Mouse (Mus musculus): Measurements from ENCODE around the gene Yjefn3.

The Yjefn3 gene

GRCm38 (mm10) chr8:69881261-69881865 lies 21.1 kb downstream of the Yjefn3 start:
- DNase-seq (ENCODE audit: inconsistent age in 2 of 2, low spot score in 1 of 2), result no peak

- no peak for DNase-seq (ENCODE audit: inconsistent age in 2 of 2, low spot score in 1 of 2)
Observed at GRCm38 (mm10) chr8:69880841-69881240, 21.7 kb downstream of the Yjefn3 start.

- DNase-seq (ENCODE audit: inconsistent age in 2 of 2, low spot score in 1 of 2), result no peak
Observed at GRCm38 (mm10) chr8:69879678-69880077, 22.8 kb downstream of the Yjefn3 start.

- no peak for DNase-seq (ENCODE audit: inconsistent age in 2 of 2, low spot score in 1 of 2)
Observed at GRCm38 (mm10) chr8:69877992-69878391, 24.5 kb downstream of the Yjefn3 start.

GRCm38 (mm10) chr8:69877396-69877795 lies 25.1 kb downstream of the Yjefn3 start:
- no peak for DNase-seq (ENCODE audit: inconsistent age in 2 of 2, low spot score in 1 of 2)

- no peak for DNase-seq (ENCODE audit: inconsistent age in 2 of 2, low spot score in 1 of 2)
Observed at GRCm38 (mm10) chr8:69876967-69877366, 25.5 kb downstream of the Yjefn3 start.

GRCm38 (mm10) chr8:69876097-69876496 lies 26.4 kb downstream of the Yjefn3 start:
- DNase-seq (ENCODE audit: inconsistent age in 2 of 2, low spot score in 1 of 2), result no peak

GRCm38 (mm10) chr8:69874654-69875053 lies 27.9 kb downstream of the Yjefn3 start:
- DNase-seq (ENCODE audit: inconsistent age in 2 of 2, low spot score in 1 of 2), result no peak

- DNase-seq (ENCODE audit: inconsistent age in 2 of 2, low spot score in 1 of 2), result peak; percentile 48 to 90
Observed at GRCm38 (mm10) chr8:69874155-69874554, 28.4 kb downstream of the Yjefn3 start.

GRCm38 (mm10) chr8:69870907-69871306 lies 31.6 kb downstream of the Yjefn3 start:
- DNase-seq (ENCODE audit: inconsistent age in 2 of 2, low spot score in 1 of 2), result no peak

- no peak for DNase-seq (ENCODE audit: inconsistent age in 2 of 2, low spot score in 1 of 2)
Observed at GRCm38 (mm10) chr8:69870003-69870765, 32.3 kb downstream of the Yjefn3 start.

GRCm38 (mm10) chr8:69867696-69868326 lies 34.7 kb downstream of the Yjefn3 start:
- peak in 1 of 2 experiments; percentile 58 for DNase-seq (ENCODE audit: inconsistent age in 2 of 2, low spot score in 1 of 2)

GRCm38 (mm10) chr8:69864180-69864579 lies 38.3 kb downstream of the Yjefn3 start:
- no peak for DNase-seq (ENCODE audit: inconsistent age in 2 of 2, low spot score in 1 of 2)

GRCm38 (mm10) chr8:69863387-69864020 lies 39.0 kb downstream of the Yjefn3 start:
- DNase-seq (ENCODE audit: inconsistent age in 2 of 2, low spot score in 1 of 2), result no peak

GRCm38 (mm10) chr8:69861251-69861650 lies 41.3 kb downstream of the Yjefn3 start:
- no peak for DNase-seq (ENCODE audit: inconsistent age in 2 of 2, low spot score in 1 of 2)

- no peak for DNase-seq (ENCODE audit: inconsistent age in 2 of 2, low spot score in 1 of 2)
Observed at GRCm38 (mm10) chr8:69860807-69861206, 41.7 kb downstream of the Yjefn3 start.

- DNase-seq (ENCODE audit: inconsistent age in 2 of 2, low spot score in 1 of 2), result no peak
Observed at GRCm38 (mm10) chr8:69853869-69854268, 48.6 kb downstream of the Yjefn3 start.

GRCm38 (mm10) chr8:69850926-69851506 lies 51.5 kb downstream of the Yjefn3 start:
- peak; percentile 33 to 57 for DNase-seq (ENCODE audit: inconsistent age in 2 of 2, low spot score in 1 of 2)

GRCm38 (mm10) chr8:69849899-69850298 lies 52.6 kb downstream of the Yjefn3 start:
- DNase-seq (ENCODE audit: inconsistent age in 2 of 2, low spot score in 1 of 2), result no peak

GRCm38 (mm10) chr8:69848951-69849350 lies 53.6 kb downstream of the Yjefn3 start:
- peak; percentile 64 to 82 for DNase-seq (ENCODE audit: inconsistent age in 2 of 2, low spot score in 1 of 2)

Measured in adrenal gland, adult (tissue).